Mouse (Mus musculus): ENCODE measurements around the gene Cd52.

GRCm38 (mm10) chr4:134058908-134059307, 36.0 kb downstream of the Cd52 start:
- TF ChIP-seq CTCF (IDR thresholded peaks at IDR 0.05; ENCODE audit: control insufficient read depth, insufficient read depth, insufficient read length) (no peak), MYOG (IDR thresholded peaks at IDR 0.05; ENCODE audit: control insufficient read depth, extremely low read depth, insufficient read length) (no peak), MAX (IDR thresholded peaks at IDR 0.05) (no peak), USF1 (IDR thresholded peaks at IDR 0.05; ENCODE audit: low read depth) (no peak), FOSL1 (IDR thresholded peaks at IDR 0.05; ENCODE audit: insufficient read depth, low read length, poor library complexity, severe bottlenecking) (no peak), CEBPB (IDR thresholded peaks at IDR 0.05; ENCODE audit: low read depth) (no peak)

Data from C2C12 (cell line).